In the genomic region with DNA sequence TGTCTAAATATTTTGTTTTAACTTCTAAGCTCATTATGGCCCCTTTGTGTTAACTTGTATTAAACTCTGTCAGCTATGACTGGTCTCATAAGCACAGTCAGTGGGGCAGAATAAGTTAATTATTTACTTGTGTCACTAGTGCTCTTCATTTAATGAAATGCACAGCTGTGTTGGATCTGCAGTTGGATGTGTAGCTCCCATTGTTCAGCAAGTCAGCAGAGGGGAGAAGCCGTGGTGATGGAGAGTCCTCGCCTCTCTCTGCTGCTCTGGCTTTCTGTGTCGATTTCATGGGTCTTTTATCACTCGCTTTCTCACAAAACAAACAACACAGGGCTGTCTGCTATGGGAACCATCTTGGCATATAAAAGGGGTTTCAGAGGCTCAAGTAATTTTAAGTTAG, we compare ENCODE assay signal across 16 mouse cellular contexts. TPM values are rescaled to one million over a fixed set of nuclear protein-coding genes. Genes with fewer than 3 reads are reported as not detected.
DNase-seq lines count a peak whose midpoint lies in the region; ATAC-seq and TF ChIP-seq lines count a peak whose summit lies in the region.
"Had no signal": no experiment of that assay in that cellular context is flagged by ENCODE, and none has a peak within 500 bp of the region (broad histone marks: within the 10 kb centered on the region; RNA-seq: fewer than 3 reads in every experiment).

No protein-coding gene starts in this region.

- no peak overlapping the region for H3K4me3 ChIP-seq in kidney, embryonic 15.5 days (replicated peaks)
- H3K4me3 ChIP-seq in forebrain, postnatal 0 days (ENCODE audit: low read depth, low read length) = no peak overlapping the region
- no peak overlapping the region for H3K4me3 ChIP-seq in midbrain, embryonic 11.5 days (ENCODE audit: low read depth, low read length)
- no peak overlapping the region for H3K4me3 ChIP-seq in liver, postnatal 0 days (ENCODE audit: low read depth, low read length)

- no peaks in the 10 kb centered on the region for H3K27me3 ChIP-seq in kidney, embryonic 15.5 days
- no peaks in the 10 kb centered on the region for H3K27me3 ChIP-seq in forebrain, postnatal 0 days (ENCODE audit: insufficient read depth, low read length)
- H3K27me3 ChIP-seq in midbrain, embryonic 11.5 days (ENCODE audit: control insufficient read depth, insufficient read depth, low read length) = peaks cover 5% of the 10 kb centered on the region; the same call in 1 of the 2 replicates
- no peaks in the 10 kb centered on the region for H3K27me3 ChIP-seq in liver, postnatal 0 days (ENCODE audit: insufficient read depth, low read length)

- TF ChIP-seq EP300 in liver, postnatal 0 days (IDR thresholded peaks at IDR 0.05; ENCODE audit: low read depth) = no peak

- H3K9me3 ChIP-seq in kidney, embryonic 15.5 days (replicated peaks) = no peaks in the 10 kb centered on the region
- no peaks in the 10 kb centered on the region for H3K9me3 ChIP-seq in forebrain, postnatal 0 days (ENCODE audit: low read length)
- no peaks in the 10 kb centered on the region for H3K9me3 ChIP-seq in midbrain, embryonic 11.5 days (ENCODE audit: control insufficient read depth, low read length)
- no peaks in the 10 kb centered on the region for H3K9me3 ChIP-seq in liver, postnatal 0 days (ENCODE audit: low read length)

- H3K36me3 ChIP-seq in kidney, embryonic 15.5 days = peaks cover 25% of the 10 kb centered on the region
- H3K36me3 ChIP-seq in forebrain, postnatal 0 days (ENCODE audit: insufficient read depth) = peaks cover 20% of the 10 kb centered on the region
- H3K36me3 ChIP-seq in midbrain, embryonic 11.5 days (ENCODE audit: control insufficient read depth, insufficient read depth, low read length) = no peaks in the 10 kb centered on the region
- H3K36me3 ChIP-seq in liver, postnatal 0 days (replicated peaks; ENCODE audit: insufficient read depth, low read length) = peaks cover 21% of the 10 kb centered on the region

- 30% methylated on average over 4 of the region's 4 CpGs for WGBS in kidney, embryonic 15.5 days
- WGBS in forebrain, postnatal 0 days = 22% methylated on average over 4 of the region's 4 CpGs
- WGBS in midbrain, embryonic 11.5 days = 7% methylated on average over 4 of the region's 4 CpGs
- WGBS in liver, postnatal 0 days (ENCODE audit: insufficient replicate concordance) = 64% methylated on average over 4 of the region's 4 CpGs

- peak; percentile 79 for ATAC-seq in kidney, embryonic 15.5 days (replicated peaks; ENCODE audit: low FRiP score)
- peak; percentile 63 for ATAC-seq in forebrain, postnatal 0 days
- ATAC-seq in midbrain, embryonic 11.5 days (ENCODE audit: low FRiP score) = peak; percentile 85
- ATAC-seq in liver, postnatal 0 days = no peak

- no peak overlapping the region for H3K4me2 ChIP-seq in kidney, embryonic 15.5 days
- H3K4me2 ChIP-seq in forebrain, postnatal 0 days (ENCODE audit: low read depth) = no peak overlapping the region
- no peak overlapping the region for H3K4me2 ChIP-seq in midbrain, embryonic 11.5 days
- no peak overlapping the region for H3K4me2 ChIP-seq in liver, postnatal 0 days (ENCODE audit: low read depth, low read length)

- peaks cover 36% of the 10 kb centered on the region for H3K4me1 ChIP-seq in kidney, embryonic 15.5 days
- H3K4me1 ChIP-seq in forebrain, postnatal 0 days (ENCODE audit: insufficient read depth) = no peaks in the 10 kb centered on the region
- H3K4me1 ChIP-seq in midbrain, embryonic 11.5 days (ENCODE audit: control insufficient read depth, insufficient read depth, low read length) = peaks cover 68% of the 10 kb centered on the region
- H3K4me1 ChIP-seq in liver, postnatal 0 days (ENCODE audit: insufficient read depth) = no peaks in the 10 kb centered on the region

- DNase-seq in kidney, adult 11 months = no peak
- DNase-seq in forebrain, postnatal 0 days = no peak
- DNase-seq in midbrain, embryonic 11.5 days (ENCODE audit: low spot score, missing footprints) = peak; percentile 94
- DNase-seq in retina, postnatal 1 day = peak; percentile 87
- no peak for DNase-seq in urinary bladder, adult 18-20 months (ENCODE audit: low spot score in 2 of 2)
- no peak for DNase-seq in layer of hippocampus, postnatal 36 days
- DNase-seq in liver, postnatal 0 days = no peak
- DNase-seq: adrenal gland, adult 2 months; B cell, adult 2 months; cerebellum, adult 11-12 months; gastrocnemius, postnatal 36 days; heart, postnatal 14 days; lung, postnatal 36 days; spleen, adult 18-20 months; thymus, adult 2 months had no signal

- H3K9ac ChIP-seq in kidney, embryonic 15.5 days = no peak overlapping the region
- no peak overlapping the region for H3K9ac ChIP-seq in forebrain, postnatal 0 days
- no peak overlapping the region for H3K9ac ChIP-seq in midbrain, embryonic 11.5 days (ENCODE audit: low read length)
- no peak overlapping the region for H3K9ac ChIP-seq in liver, postnatal 0 days (replicated peaks)

- peak overlapping the region; percentile 69 for H3K27ac ChIP-seq in kidney, embryonic 15.5 days
- H3K27ac ChIP-seq in forebrain, postnatal 0 days (ENCODE audit: low read depth, low read length) = no peak overlapping the region
- peak overlapping the region; percentile 57; the same call in 1 of the 2 replicates for H3K27ac ChIP-seq in midbrain, embryonic 11.5 days (ENCODE audit: low read depth, low read length)
- no peak overlapping the region for H3K27ac ChIP-seq in liver, postnatal 0 days (ENCODE audit: low read depth)

- TF ChIP-seq CTCF in forebrain, postnatal 0 days (IDR thresholded peaks at IDR 0.05; ENCODE audit: low read depth) = no peak
- no peak for TF ChIP-seq CTCF in liver, postnatal 0 days (IDR thresholded peaks at IDR 0.05; ENCODE audit: low read depth)

RNA-seq across cellular contexts. Expression of a gene that starts 45.0 kb away (rescaled TPM):
- 0.14 and 0.17 TPM in 2 replicates for polyA plus RNA-seq in kidney, embryonic 15.5 days (2015; fragmentation: Nextera tagmentation; extraction: Ambion mirVana)
- 5.2 and 8.1 TPM in 2 replicates for total RNA-seq in forebrain, postnatal 0 days (2014; rRNA removed)
- 5.6 and 7.3 TPM in 2 replicates for polyA plus RNA-seq in forebrain, postnatal 0 days (2015; fragmentation: Nextera tagmentation; extraction: Ambion mirVana)
- polyA plus RNA-seq in midbrain, embryonic 11.5 days (2014; fragmentation: Nextera tagmentation; extraction: Ambion mirVana) = 64.7 and 68.0 TPM in 2 replicates
- 10 to 100 TPM; 11.1 to 11.2 TPM for total RNA-seq in layer of hippocampus, postnatal 36 days (2021)
- polyA plus RNA-seq in liver, postnatal 0 days (2015; fragmentation: Nextera tagmentation; extraction: Ambion mirVana) = not detected in 2 replicates
- total RNA-seq: gastrocnemius, postnatal 36 days had no signal
- polyA plus RNA-seq: adrenal gland, adult 2 months had no signal

Comparison
In these comparisons a context has a peak if more than half of its experiments do, and no peak if none do; other contexts are left out.
1. H3K27ac ChIP-seq: peak in kidney, embryonic 15.5 days (single experiment) and midbrain, embryonic 11.5 days (single experiment); none in forebrain, postnatal 0 days (single experiment) and liver, postnatal 0 days (single experiment).
2. DNase-seq: peak in midbrain, embryonic 11.5 days (single experiment) and retina, postnatal 1 day (single experiment); none in kidney, adult 11 months (single experiment), forebrain, postnatal 0 days (single experiment), urinary bladder, adult 18-20 months (0 of 2), layer of hippocampus, postnatal 36 days (0 of 2) and liver, postnatal 0 days (single experiment).